Mouse (Mus musculus): ENCODE data around the gene Dixdc1.

The Dixdc1 gene

GRCm38 (mm10) chr9:50738914-50739870 lies at the start of gene Dixdc1:
TSS of gene Dixdc1 (minus strand) at chr9:50739517.
- DNase-seq: peak; percentile 96

- DNase-seq: peak; percentile 42
Measured at GRCm38 (mm10) chr9:50782155-50782554, 42.8 kb upstream of the Dixdc1 start.

GRCm38 (mm10) chr9:50776162-50776760 lies 36.9 kb upstream of the Dixdc1 start:
- no peak for DNase-seq

GRCm38 (mm10) chr9:50775662-50776126 lies 36.4 kb upstream of the Dixdc1 start:
- no peak for DNase-seq

GRCm38 (mm10) chr9:50774991-50775612 lies 35.8 kb upstream of the Dixdc1 start, which contains the start of the genes Alg9 and 1110032A03Rik:
TSS of gene Alg9 (plus strand) at chr9:50775019.
TSS of gene 1110032A03Rik (minus strand) at chr9:50775520.
- DNase-seq: peak; percentile 93

GRCm38 (mm10) chr9:50774026-50774462 lies 34.7 kb upstream of the Dixdc1 start:
- no peak for DNase-seq

GRCm38 (mm10) chr9:50770011-50770410 lies 30.7 kb upstream of the Dixdc1 start:
- DNase-seq: no peak

- DNase-seq: peak; percentile 99
Measured at GRCm38 (mm10) chr9:50768107-50769002, 29.0 kb upstream of the Dixdc1 start, which contains the start of gene Fdxacb1. TSS of gene Fdxacb1 (plus strand) at chr9:50768236.

GRCm38 (mm10) chr9:50767531-50768106 lies 28.3 kb upstream of the Dixdc1 start:
- DNase-seq: no peak

GRCm38 (mm10) chr9:50763331-50763730 lies 24.0 kb upstream of the Dixdc1 start:
- DNase-seq: peak; percentile 52

GRCm38 (mm10) chr9:50761520-50762243 lies 22.4 kb upstream of the Dixdc1 start:
- no peak for DNase-seq

- DNase-seq: no peak
Measured at GRCm38 (mm10) chr9:50756711-50757110, 17.4 kb upstream of the Dixdc1 start.

GRCm38 (mm10) chr9:50753947-50754346 lies 14.6 kb upstream of the Dixdc1 start:
- no peak for DNase-seq

GRCm38 (mm10) chr9:50752784-50753615 lies 13.7 kb upstream of the Dixdc1 start:
- no peak for DNase-seq

- no peak for DNase-seq
Measured at GRCm38 (mm10) chr9:50752054-50752602, 12.8 kb upstream of the Dixdc1 start, which contains the start of gene Hspb2. TSS of gene Hspb2 (minus strand) at chr9:50752354.

GRCm38 (mm10) chr9:50751323-50751722 lies 12.0 kb upstream of the Dixdc1 start, which contains the start of gene Cryab:
TSS of gene Cryab (plus strand) at chr9:50751325.
- no peak for DNase-seq

- no peak for DNase-seq
Measured at GRCm38 (mm10) chr9:50750706-50751105, 11.4 kb upstream of the Dixdc1 start.

GRCm38 (mm10) chr9:50746214-50746677 lies 6.9 kb upstream of the Dixdc1 start, which contains the start of gene 2310030G06Rik:
TSS of gene 2310030G06Rik (minus strand) at chr9:50746536.
- DNase-seq: peak; percentile 56

- DNase-seq: no peak
Measured at GRCm38 (mm10) chr9:50745806-50746205, 6.5 kb upstream of the Dixdc1 start.
